In the genomic region with DNA sequence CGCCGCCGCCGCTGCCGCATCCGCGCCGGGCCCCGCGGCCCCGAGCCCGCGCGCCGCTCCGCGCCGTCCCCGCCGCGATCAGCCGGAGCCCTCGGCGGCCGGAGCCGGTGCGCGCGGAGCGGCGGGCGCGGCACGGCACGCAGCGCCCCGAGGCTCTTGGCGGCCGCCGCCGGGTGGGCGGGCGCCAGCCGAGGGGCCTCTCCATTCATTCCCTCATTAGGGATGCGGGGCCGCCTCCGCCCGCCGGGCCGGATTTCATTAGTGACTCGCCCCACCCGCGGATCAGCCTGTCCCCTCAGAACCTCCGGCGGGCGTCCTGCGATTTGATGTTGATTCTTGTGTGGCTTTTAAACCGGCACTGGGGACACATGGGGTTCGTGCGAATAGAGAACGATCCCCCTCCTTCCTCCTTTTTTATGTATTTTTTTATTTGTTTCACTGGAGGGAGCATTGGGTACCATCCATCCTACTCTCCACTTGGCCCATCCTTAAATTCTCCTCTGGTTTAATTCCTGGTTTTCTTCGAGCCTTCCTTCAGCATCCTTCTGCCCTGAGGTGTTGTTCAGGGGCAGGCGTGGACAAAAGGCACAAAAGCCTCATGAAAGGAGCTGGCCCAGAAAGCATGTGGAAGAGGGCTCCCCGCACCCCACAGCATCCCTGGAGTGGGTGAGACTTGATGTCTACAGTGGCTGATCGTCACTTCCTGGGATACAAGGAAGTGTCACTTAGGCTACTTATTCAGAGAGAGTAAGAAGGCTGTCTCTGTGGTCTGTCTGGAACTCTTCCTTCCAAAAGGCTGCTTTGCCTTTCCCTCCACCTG, we compare ENCODE assay signal across 8 mouse cellular contexts. TPM values are rescaled to one million over a fixed set of nuclear protein-coding genes. Genes with fewer than 3 reads are reported as not detected.
A peak's percentile ranks its signal among the peaks of the same experiment; 100 is the strongest.
DNase-seq lines count a peak whose midpoint lies in the region; ATAC-seq and TF ChIP-seq lines count a peak whose summit lies in the region.

No protein-coding gene starts in this region.

- no peaks in the 10 kb centered on the region for H3K9me3 ChIP-seq in kidney, embryonic 15.5 days (replicated peaks)
- H3K9me3 ChIP-seq in limb, embryonic 15.5 days = no peaks in the 10 kb centered on the region
- no peaks in the 10 kb centered on the region for H3K9me3 ChIP-seq in neural tube, embryonic 14.5 days (ENCODE audit: control insufficient read depth, low read length)

- TF ChIP-seq POLR2A in cortical plate, adult 2 months (IDR thresholded peaks at IDR 0.05; ENCODE audit: extremely low read depth, insufficient read depth, low read length) = peak; percentile 81

- 2% methylated on average over 32 of the region's 65 CpGs for WGBS in kidney, embryonic 15.5 days
- WGBS in limb, embryonic 15.5 days = 2% methylated on average over 65 of the region's 65 CpGs
- 1% methylated on average over 34 of the region's 65 CpGs for WGBS in neural tube, embryonic 14.5 days

- peaks cover 6% of the 10 kb centered on the region; the same call in 1 of the 2 replicates for H3K4me1 ChIP-seq in cortical plate, adult 2 months (ENCODE audit: control insufficient read depth, insufficient read depth, low read length)
- H3K4me1 ChIP-seq in kidney, embryonic 15.5 days = peaks cover 24% of the 10 kb centered on the region
- H3K4me1 ChIP-seq in limb, embryonic 15.5 days = peaks cover 15% of the 10 kb centered on the region
- H3K4me1 ChIP-seq in neural tube, embryonic 14.5 days (ENCODE audit: control insufficient read depth, insufficient read depth, low read length) = peaks cover 15% of the 10 kb centered on the region; the same call in 1 of the 2 replicates

- H3K27me3 ChIP-seq in kidney, embryonic 15.5 days = peaks cover 13% of the 10 kb centered on the region
- 0 out of 2 replicates have a peak, but pooled peaks cover 3% of the 10 kb centered on the region for H3K27me3 ChIP-seq in limb, embryonic 15.5 days
- no peaks in the 10 kb centered on the region for H3K27me3 ChIP-seq in neural tube, embryonic 14.5 days (ENCODE audit: control insufficient read depth, insufficient read depth, low read length)

- H3K27ac ChIP-seq in cortical plate, adult 2 months (ENCODE audit: insufficient read depth, low read length) = peak overlapping the region; percentile 70; the same call in 1 of the 2 replicates
- H3K27ac ChIP-seq in kidney, embryonic 15.5 days = peak overlapping the region; percentile 22; the same call in 1 of the 2 replicates
- 0 out of 2 replicates have a peak overlapping the region, but pooled peaks have one; percentile 11 for H3K27ac ChIP-seq in limb, embryonic 15.5 days
- peak overlapping the region; percentile 92 for H3K27ac ChIP-seq in neural tube, embryonic 14.5 days (ENCODE audit: low read depth, low read length)

- DNase-seq in gastrocnemius, adult 18-20 months (ENCODE audit: low spot score) = peak; percentile 18
- no peak for DNase-seq in gastrocnemius, postnatal 36 days
- peak; percentile 52 for DNase-seq in gastrocnemius, postnatal 14 days

- no peaks in the 10 kb centered on the region for H3K36me3 ChIP-seq in kidney, embryonic 15.5 days
- no peaks in the 10 kb centered on the region for H3K36me3 ChIP-seq in limb, embryonic 15.5 days
- no peaks in the 10 kb centered on the region for H3K36me3 ChIP-seq in neural tube, embryonic 14.5 days (ENCODE audit: control insufficient read depth, insufficient read depth, low read length)

- H3K4me3 ChIP-seq in cortical plate, adult 2 months (ENCODE audit: insufficient read depth, low read length) = peak overlapping the region; percentile 47
- H3K4me3 ChIP-seq in kidney, embryonic 15.5 days (replicated peaks) = peak overlapping the region; percentile 65
- H3K4me3 ChIP-seq in limb, embryonic 15.5 days = peak overlapping the region; percentile 80
- H3K4me3 ChIP-seq in neural tube, embryonic 14.5 days (ENCODE audit: low read depth, low read length) = peak overlapping the region; percentile 95

- H3K9ac ChIP-seq in kidney, embryonic 15.5 days = peak overlapping the region; percentile 84
- H3K9ac ChIP-seq in limb, embryonic 15.5 days = peak overlapping the region; percentile 85
- H3K9ac ChIP-seq in neural tube, embryonic 14.5 days (replicated peaks; ENCODE audit: low read depth, low read length) = peak overlapping the region; percentile 99

- H3K4me2 ChIP-seq in kidney, embryonic 15.5 days = peak overlapping the region; percentile 72
- H3K4me2 ChIP-seq in limb, embryonic 15.5 days = peak overlapping the region; percentile 79
- H3K4me2 ChIP-seq in neural tube, embryonic 14.5 days (ENCODE audit: low read depth, low read length) = peak overlapping the region; percentile 64

- intact Hi-C loops in gastrocnemius, postnatal 36 days (cut with DNase I) = no loop called here
- intact Hi-C loops in gastrocnemius, postnatal 14 days (cut with DNase I; ENCODE audit: low total_unique reads) = no loop called here

- peak; percentile 68 for ATAC-seq in kidney, embryonic 15.5 days (replicated peaks; ENCODE audit: low FRiP score)
- peak; percentile 30; the same call in 1 of the 2 replicates for ATAC-seq in limb, embryonic 15.5 days (ENCODE audit: insufficient number of reproducible peaks, low FRiP score, low TSS enrichment, low read depth)
- ATAC-seq in neural tube, embryonic 14.5 days (ENCODE audit: low read depth) = peak; percentile 78
- no peak for ATAC-seq in monocyte, adult 5-6 weeks (replicated peaks; ENCODE audit: insufficient number of reproducible peaks, low FRiP score, low TSS enrichment, poor library complexity, severe bottlenecking)

- no peak for TF ChIP-seq CTCF in cortical plate, adult 2 months (IDR thresholded peaks at IDR 0.05; ENCODE audit: extremely low read depth, insufficient read depth, low read length)

RNA-seq across cellular contexts. Expression of a gene that starts 0.6 kb away (rescaled TPM):
- 1 to 10 TPM; 1.0 to 2.2 TPM for total RNA-seq in gastrocnemius, adult 18-20 months (2021)
- 1 to 10 TPM; 1.5 to 3.2 TPM for total RNA-seq in gastrocnemius, postnatal 36 days (2021)
- polyA plus RNA-seq in cortical plate, adult 2 months (2012; rRNA removed) = 49.7 and 53.1 TPM in 2 replicates
- 1 to 10 TPM; 3.4 to 4.4 TPM for total RNA-seq in gastrocnemius, postnatal 14 days (2021)
- polyA plus RNA-seq in kidney, embryonic 15.5 days (2015; fragmentation: Nextera tagmentation; extraction: Ambion mirVana) = 1.7 and 2.0 TPM in 2 replicates
- polyA plus RNA-seq in limb, embryonic 15.5 days (2015; fragmentation: Nextera tagmentation; extraction: Ambion mirVana) = 2.4 and 2.9 TPM in 2 replicates
- polyA plus RNA-seq in neural tube, embryonic 14.5 days (2014; fragmentation: Nextera tagmentation; extraction: Ambion mirVana) = 14.1 and 15.2 TPM in 2 replicates
- total RNA-seq in monocyte, adult 5-6 weeks (2017) = 0.19 TPM in 1 of 3 replicates, not detected in the others

Comparison
In these comparisons a context has a peak if more than half of its experiments do, and no peak if none do; other contexts are left out.
1. DNase-seq: peak in gastrocnemius, adult 18-20 months (single experiment) and gastrocnemius, postnatal 14 days (single experiment); none in gastrocnemius, postnatal 36 days (0 of 2).
2. H3K27ac ChIP-seq: peak in every context shown above with its lines; median percentile 92 in neural tube, embryonic 14.5 days; 70 in cortical plate, adult 2 months; 22 in kidney, embryonic 15.5 days; 11 in limb, embryonic 15.5 days.
3. Peak in every context shown above with its lines, with median percentiles within 50 percentile points of each other: H3K4me3 ChIP-seq, H3K4me2 ChIP-seq and H3K9ac ChIP-seq.